Mouse (Mus musculus): ENCODE measurements around the gene Itpr2. TPM values are rescaled to one million over a fixed set of nuclear protein-coding genes. Genes with fewer than 3 reads are reported as not detected.

Gene Itpr2
- polyA plus RNA-seq, 1 experiment from 2014 or later, result 6.3 TPM

DNA sequence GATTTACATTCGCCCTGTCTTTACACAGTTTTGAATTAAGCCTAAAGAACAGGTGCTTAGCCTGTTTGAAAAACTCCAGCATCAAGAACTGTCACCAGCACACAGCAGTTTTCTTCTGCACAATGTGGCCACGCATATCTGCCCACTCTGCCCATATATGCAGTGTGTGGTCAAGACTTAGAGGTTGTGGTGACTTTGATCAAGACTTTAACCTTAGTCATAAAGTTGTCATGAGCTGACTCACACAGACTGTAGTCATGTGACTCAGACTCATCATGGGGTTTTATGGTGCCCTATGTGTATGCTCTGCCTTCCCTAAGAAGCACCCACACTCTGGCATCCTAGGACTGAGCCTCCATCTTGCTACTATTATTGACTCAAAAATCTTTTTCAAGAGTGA is 316.5 kb downstream of the Itpr2 start:
- no peaks in the 10 kb centered on the region for H3K36me3 ChIP-seq (ENCODE audit: control insufficient read depth, insufficient read depth)
- no peak overlapping the region for H3K27ac ChIP-seq (ENCODE audit: low read depth, low read length)
- H3K9ac ChIP-seq (ENCODE audit: low read depth, low read length), result no peak overlapping the region
- H3K4me1 ChIP-seq (replicated peaks; ENCODE audit: control insufficient read depth, insufficient read depth, low read length), result no peaks in the 10 kb centered on the region
- no peaks in the 10 kb centered on the region for H3K9me3 ChIP-seq (ENCODE audit: control insufficient read depth)
- no peak for TF ChIP-seq CTCF (IDR thresholded peaks at IDR 0.05; ENCODE audit: low read depth)
- 76% methylated on average over 2 of the region's 2 CpGs for WGBS
- H3K4me2 ChIP-seq (replicated peaks; ENCODE audit: low read depth), result no peak overlapping the region
- H3K27me3 ChIP-seq (replicated peaks; ENCODE audit: control insufficient read depth, insufficient read depth, low read length), result no peaks in the 10 kb centered on the region
- H3K4me3 ChIP-seq (ENCODE audit: low read depth, low read length), result no peak overlapping the region
- peak; percentile 94 for ATAC-seq

DNA sequence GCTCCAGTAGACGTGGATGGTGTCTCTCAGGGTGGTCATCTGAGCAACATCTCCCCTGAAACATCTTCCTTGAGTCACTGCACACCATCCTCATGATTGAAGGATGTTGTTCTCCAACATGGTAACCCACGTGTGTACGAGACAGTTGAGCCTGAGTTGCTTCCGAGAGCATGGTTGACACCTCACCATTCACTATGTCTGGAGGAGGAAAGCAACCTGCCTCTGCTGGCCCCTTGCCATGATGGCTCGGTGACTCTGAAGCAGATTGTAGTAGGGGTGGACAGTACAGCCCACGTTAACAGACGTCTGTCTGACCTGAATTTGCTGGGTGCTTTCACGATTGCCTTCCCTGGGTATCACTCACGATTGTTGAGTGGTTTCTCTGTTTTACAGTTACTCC is 317.3 kb downstream of the Itpr2 start:
- no peak overlapping the region for H3K4me3 ChIP-seq (ENCODE audit: low read depth, low read length)
- H3K36me3 ChIP-seq (ENCODE audit: control insufficient read depth, insufficient read depth), result no peaks in the 10 kb centered on the region
- no peaks in the 10 kb centered on the region for H3K4me1 ChIP-seq (replicated peaks; ENCODE audit: control insufficient read depth, insufficient read depth, low read length)
- no peak overlapping the region for H3K4me2 ChIP-seq (replicated peaks; ENCODE audit: low read depth)
- no peak overlapping the region for H3K9ac ChIP-seq (ENCODE audit: low read depth, low read length)
- ATAC-seq, result no peak
- 89% methylated on average over 9 of the region's 9 CpGs for WGBS
- TF ChIP-seq CTCF (IDR thresholded peaks at IDR 0.05; ENCODE audit: low read depth), result no peak
- no peak overlapping the region for H3K27ac ChIP-seq (ENCODE audit: low read depth, low read length)
- no peaks in the 10 kb centered on the region for H3K9me3 ChIP-seq (ENCODE audit: control insufficient read depth)
- no peaks in the 10 kb centered on the region for H3K27me3 ChIP-seq (replicated peaks; ENCODE audit: control insufficient read depth, insufficient read depth, low read length)

DNA sequence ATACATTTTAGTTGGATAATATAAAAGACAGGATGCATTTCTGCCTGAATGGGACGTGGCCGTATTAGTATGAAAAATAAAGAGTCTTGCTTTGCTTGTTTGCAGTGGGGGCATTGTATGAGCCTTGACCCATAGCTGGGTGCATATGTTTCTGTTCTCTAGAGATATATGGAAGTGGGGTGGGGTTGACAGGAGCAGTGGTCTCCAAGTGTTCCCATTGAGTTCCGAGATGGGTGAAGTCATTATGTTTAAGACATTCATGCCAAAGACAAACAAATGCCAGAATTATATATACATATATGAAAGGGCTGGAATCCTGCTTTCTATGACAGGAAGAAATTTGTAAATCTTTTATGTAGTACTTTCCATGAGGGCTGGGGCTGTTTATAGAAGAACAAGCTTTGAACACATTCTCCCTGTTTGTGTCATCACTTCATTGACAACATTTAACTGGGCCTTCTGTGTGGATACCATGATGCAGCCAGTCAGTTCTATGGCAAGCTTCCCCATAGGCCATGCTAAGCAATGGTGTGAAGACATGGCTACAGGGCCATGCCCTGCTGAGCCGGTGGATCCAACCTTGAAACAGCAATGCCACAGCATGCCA is 327.3 kb downstream of the Itpr2 start:
- Histone ChIP-seq H3K9me3 (ENCODE audit: control insufficient read depth) (no peaks in the 10 kb centered on the region), H3K27me3 (replicated peaks; ENCODE audit: control insufficient read depth, insufficient read depth, low read length) (no peaks in the 10 kb centered on the region), H3K4me2 (replicated peaks; ENCODE audit: low read depth) (no peak overlapping the region), H3K4me3 (ENCODE audit: low read depth, low read length) (no peak overlapping the region), H3K27ac (ENCODE audit: low read depth, low read length) (no peak overlapping the region), H3K4me1 (replicated peaks; ENCODE audit: control insufficient read depth, insufficient read depth, low read length) (no peaks in the 10 kb centered on the region), H3K36me3 (ENCODE audit: control insufficient read depth, insufficient read depth) (no peaks in the 10 kb centered on the region), H3K9ac (ENCODE audit: low read depth, low read length) (no peak overlapping the region)
- no peak for ATAC-seq
- WGBS, result 74% methylated on average over 4 of the region's 4 CpGs
- no peak for TF ChIP-seq CTCF (IDR thresholded peaks at IDR 0.05; ENCODE audit: low read depth)

DNA sequence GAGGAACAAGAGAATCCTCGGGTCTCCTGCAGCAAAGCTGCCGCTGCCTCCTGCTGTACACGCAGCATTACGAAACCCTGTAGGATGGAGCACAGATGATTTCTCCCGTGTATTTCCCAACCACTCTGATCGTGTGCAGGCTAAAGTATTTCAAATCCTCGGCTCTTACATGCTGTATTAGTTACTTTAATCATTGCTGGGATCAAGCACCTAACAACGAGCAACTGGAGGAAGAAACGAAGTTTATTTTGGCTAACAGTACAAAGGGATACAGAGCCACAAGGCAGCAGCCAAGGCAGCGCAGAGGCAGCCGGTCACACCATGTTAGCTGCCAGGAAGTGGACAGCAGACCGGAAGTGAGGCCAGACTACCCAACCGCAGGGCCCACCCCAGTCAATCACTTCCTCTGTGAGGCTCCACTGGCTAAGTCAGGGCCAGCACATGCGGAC is 331.4 kb downstream of the Itpr2 start:
- 78% methylated on average over 14 of the region's 14 CpGs for WGBS
- Histone ChIP-seq H3K4me3 (ENCODE audit: low read depth, low read length) (no peak overlapping the region), H3K4me2 (replicated peaks; ENCODE audit: low read depth) (no peak overlapping the region), H3K36me3 (ENCODE audit: control insufficient read depth, insufficient read depth) (no peaks in the 10 kb centered on the region), H3K9me3 (ENCODE audit: control insufficient read depth) (no peaks in the 10 kb centered on the region), H3K27me3 (replicated peaks; ENCODE audit: control insufficient read depth, insufficient read depth, low read length) (no peaks in the 10 kb centered on the region), H3K9ac (ENCODE audit: low read depth, low read length) (no peak overlapping the region), H3K27ac (ENCODE audit: low read depth, low read length) (no peak overlapping the region), H3K4me1 (replicated peaks; ENCODE audit: control insufficient read depth, insufficient read depth, low read length) (no peaks in the 10 kb centered on the region)
- ATAC-seq, result no peak
- TF ChIP-seq CTCF (IDR thresholded peaks at IDR 0.05; ENCODE audit: low read depth), result no peak

DNA sequence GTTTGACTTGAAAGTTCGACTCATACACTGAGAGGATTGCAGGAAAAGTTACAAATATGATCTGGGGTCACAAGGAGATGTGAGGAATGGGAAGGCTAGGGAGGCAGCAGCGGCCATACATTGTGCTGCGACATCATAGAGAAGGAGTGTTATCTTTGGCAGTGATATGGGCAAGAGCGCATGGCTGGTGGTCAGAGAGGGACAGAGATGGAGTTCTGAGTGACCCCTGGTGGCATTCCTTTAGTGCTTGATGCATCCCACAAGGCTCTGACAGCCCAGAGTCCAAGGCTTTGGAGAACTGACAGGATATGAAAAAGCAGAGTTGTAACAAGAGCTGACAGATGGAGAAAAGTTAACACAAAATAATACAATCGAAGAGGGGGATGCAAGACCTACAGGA is 334.8 kb downstream of the Itpr2 start:
- no peak for TF ChIP-seq CTCF (IDR thresholded peaks at IDR 0.05; ENCODE audit: low read depth)
- H3K4me2 ChIP-seq (replicated peaks; ENCODE audit: low read depth), result no peak overlapping the region
- no peak overlapping the region for H3K9ac ChIP-seq (ENCODE audit: low read depth, low read length)
- H3K36me3 ChIP-seq (ENCODE audit: control insufficient read depth, insufficient read depth), result no peaks in the 10 kb centered on the region
- H3K27me3 ChIP-seq (replicated peaks; ENCODE audit: control insufficient read depth, insufficient read depth, low read length), result no peaks in the 10 kb centered on the region
- no peak for ATAC-seq
- no peak overlapping the region for H3K4me3 ChIP-seq (ENCODE audit: low read depth, low read length)
- no peaks in the 10 kb centered on the region for H3K9me3 ChIP-seq (ENCODE audit: control insufficient read depth)
- 78% methylated on average over 5 of the region's 5 CpGs for WGBS
- no peaks in the 10 kb centered on the region for H3K4me1 ChIP-seq (replicated peaks; ENCODE audit: control insufficient read depth, insufficient read depth, low read length)
- no peak overlapping the region for H3K27ac ChIP-seq (ENCODE audit: low read depth, low read length)

DNA sequence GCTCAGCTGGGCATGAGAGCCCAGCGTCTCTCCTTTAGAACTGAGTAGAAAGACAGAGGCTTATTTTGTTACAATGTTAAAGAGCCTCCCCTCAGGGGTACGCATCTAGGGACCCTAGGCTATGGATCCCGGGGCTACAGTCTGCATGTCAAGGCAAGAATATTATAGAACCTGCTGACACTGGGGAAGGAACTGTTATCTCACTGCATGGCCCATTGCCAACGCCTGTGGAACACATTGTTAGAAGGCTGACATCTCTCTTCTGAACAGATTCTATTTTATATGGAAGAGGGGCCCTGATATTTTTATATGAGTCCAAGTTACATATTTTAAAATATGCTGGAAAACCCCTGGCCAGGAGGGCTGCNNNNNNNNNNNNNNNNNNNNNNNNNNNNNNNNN is 342.4 kb downstream of the Itpr2 start:
- ATAC-seq, result no peak
- WGBS, result 83% methylated on average over 4 of the region's 4 CpGs
- no peak overlapping the region for H3K9ac ChIP-seq (ENCODE audit: low read depth, low read length)
- H3K27ac ChIP-seq (ENCODE audit: low read depth, low read length), result no peak overlapping the region
- no peak for TF ChIP-seq CTCF (IDR thresholded peaks at IDR 0.05; ENCODE audit: low read depth)
- no peak overlapping the region for H3K4me3 ChIP-seq (ENCODE audit: low read depth, low read length)
- H3K27me3 ChIP-seq (replicated peaks; ENCODE audit: control insufficient read depth, insufficient read depth, low read length), result no peaks in the 10 kb centered on the region
- H3K36me3 ChIP-seq (ENCODE audit: control insufficient read depth, insufficient read depth), result 0 out of 2 replicates have a peak, but pooled peaks cover 5% of the 10 kb centered on the region
- H3K4me1 ChIP-seq (replicated peaks; ENCODE audit: control insufficient read depth, insufficient read depth, low read length), result no peaks in the 10 kb centered on the region
- H3K4me2 ChIP-seq (replicated peaks; ENCODE audit: low read depth), result no peak overlapping the region
- H3K9me3 ChIP-seq (ENCODE audit: control insufficient read depth), result no peaks in the 10 kb centered on the region

DNA sequence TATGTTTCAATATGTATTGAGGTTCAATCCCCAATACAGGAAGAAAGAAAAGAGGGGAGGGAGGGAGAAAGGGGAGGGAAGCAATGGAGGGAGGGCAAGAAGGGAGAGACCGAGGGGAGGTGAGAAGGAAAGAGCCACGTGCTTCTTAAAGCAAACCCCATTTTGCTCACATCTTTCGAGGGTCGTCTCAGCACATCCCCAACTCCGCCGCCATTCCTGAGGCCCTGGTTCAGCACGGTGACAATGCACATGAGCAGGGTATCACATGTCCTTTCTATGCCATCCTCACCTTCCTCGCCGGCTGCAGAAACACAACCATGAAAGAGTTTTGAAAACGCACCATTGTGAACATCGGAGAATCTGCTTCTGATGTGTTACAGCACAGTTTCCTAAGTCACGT is 343.3 kb downstream of the Itpr2 start:
- Histone ChIP-seq H3K27ac (ENCODE audit: low read depth, low read length) (no peak overlapping the region), H3K9ac (ENCODE audit: low read depth, low read length) (no peak overlapping the region), H3K27me3 (replicated peaks; ENCODE audit: control insufficient read depth, insufficient read depth, low read length) (no peaks in the 10 kb centered on the region), H3K4me2 (replicated peaks; ENCODE audit: low read depth) (no peak overlapping the region), H3K9me3 (ENCODE audit: control insufficient read depth) (no peaks in the 10 kb centered on the region), H3K36me3 (ENCODE audit: control insufficient read depth, insufficient read depth) (0 out of 2 replicates have a peak, but pooled peaks cover 5% of the 10 kb centered on the region), H3K4me1 (replicated peaks; ENCODE audit: control insufficient read depth, insufficient read depth, low read length) (no peaks in the 10 kb centered on the region), H3K4me3 (ENCODE audit: low read depth, low read length) (no peak overlapping the region)
- WGBS, result 96% methylated on average over 12 of the region's 12 CpGs
- no peak for ATAC-seq
- TF ChIP-seq CTCF (IDR thresholded peaks at IDR 0.05; ENCODE audit: low read depth), result no peak

Data from intestine, postnatal 0 days (tissue).